Mouse (Mus musculus): ENCODE data around the gene Pdhb.

The Pdhb gene

DNA sequence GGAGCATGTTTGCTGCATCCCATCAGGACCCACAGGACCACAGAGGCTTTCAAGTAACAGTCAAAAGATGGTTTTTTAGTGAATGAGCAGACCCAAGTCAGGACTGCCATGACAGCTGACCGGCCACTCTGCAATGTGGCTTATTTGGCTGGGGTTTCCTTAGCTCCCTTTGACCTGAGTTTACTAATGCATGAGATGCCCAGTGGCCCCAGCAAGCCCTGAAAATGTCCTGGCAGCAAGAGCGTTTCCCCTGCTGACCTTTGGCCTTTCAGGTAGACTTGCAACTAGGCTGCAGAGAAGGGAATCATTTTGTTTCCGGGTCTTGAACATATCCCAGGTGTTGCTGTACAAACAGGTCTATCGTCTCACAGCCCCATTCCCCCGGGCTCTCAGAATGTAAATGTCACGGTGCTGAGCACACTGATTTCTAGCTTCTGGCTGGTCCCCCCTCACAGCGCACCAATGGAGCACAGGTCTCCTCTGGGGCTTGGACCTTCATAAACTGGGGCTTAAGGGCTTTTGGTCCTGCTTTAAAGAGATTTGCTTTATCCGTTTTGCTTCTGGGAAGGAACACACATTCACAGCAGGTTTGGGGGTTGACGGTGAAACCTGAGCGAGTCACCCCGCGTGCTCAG, 18.6 kb upstream of the Pdhb start:
- DNase-seq (ENCODE audit: low spot score in 2 of 2) = no peak

DNA sequence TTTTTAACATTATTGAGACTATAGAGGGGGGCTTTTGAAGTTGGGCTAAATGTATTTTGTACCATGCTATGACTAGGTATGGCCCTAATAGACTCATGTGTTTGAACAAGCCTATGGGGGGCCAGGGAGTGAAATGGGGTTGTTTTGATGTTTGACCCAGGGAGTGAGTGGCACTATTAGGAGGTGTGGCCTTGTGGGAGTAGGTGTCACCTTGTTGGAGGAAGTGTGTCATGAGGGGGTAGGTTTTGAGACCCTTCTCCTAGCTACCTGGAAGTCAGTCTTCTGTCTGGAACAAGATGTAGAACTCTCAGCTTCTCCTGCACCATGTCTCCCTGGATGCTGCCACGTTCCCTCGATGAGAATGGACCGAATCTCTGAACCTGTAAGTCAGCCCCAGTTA, 17.7 kb upstream of the Pdhb start:
- DNase-seq (ENCODE audit: low spot score in 2 of 2) = no peak

DNA sequence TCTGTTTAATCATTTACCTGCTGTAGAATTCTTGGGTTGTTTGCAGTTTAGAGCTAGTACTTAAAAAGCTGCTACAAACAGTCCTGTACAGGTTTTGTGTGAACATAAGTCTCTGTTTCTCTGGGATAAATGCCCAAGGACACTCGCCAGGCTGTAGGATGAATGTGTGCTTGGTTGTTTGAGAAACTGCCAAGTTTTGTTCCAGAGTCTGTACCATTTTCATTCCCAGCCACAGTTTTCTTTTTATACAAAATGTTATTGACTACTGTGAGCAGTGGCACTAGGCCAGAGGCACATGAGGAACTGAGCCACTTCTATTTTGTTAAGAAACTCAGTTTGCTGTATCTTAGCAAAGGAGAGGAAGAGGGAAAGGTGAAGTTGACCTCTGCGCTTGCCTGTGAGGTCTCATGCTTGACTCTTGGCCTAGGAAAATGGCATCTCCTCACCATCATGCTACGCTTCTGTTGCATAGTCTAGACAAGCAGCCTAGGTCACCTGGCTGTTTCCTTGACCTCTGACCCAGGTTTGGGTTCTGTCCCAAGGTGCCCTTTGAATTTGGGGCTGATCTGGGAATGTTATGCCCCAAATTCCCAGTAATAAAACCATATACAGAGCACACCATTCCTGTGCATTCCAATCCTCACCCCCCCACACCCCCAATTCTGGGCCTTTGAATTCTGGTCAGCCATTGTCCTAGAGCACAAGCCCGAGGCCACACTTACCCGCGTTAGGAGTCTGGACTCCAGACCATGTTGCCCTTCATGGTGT, 13.6 kb upstream of the Pdhb start:
- peak; percentile 57 to 88 for DNase-seq (ENCODE audit: low spot score in 2 of 2)

DNA sequence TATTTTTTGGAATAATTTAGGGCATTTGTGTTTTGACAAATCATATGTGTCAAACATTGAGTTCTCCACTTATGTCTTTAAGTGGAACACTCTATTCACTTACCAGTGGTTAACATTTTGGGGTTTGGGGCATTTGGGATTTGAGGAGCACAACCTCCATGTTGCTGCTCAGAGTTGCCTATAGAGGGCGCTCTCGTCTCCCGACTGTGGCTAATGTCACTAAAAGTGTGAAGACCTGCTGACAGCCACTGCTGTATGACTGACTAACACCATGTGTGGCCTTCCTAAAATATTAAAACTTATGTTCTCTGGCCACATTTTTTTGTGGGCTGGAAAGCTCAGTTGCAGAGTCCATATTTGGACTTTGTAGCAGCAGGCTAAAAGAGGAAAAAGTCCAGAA, 10.5 kb upstream of the Pdhb start:
- DNase-seq (ENCODE audit: low spot score in 2 of 2) = no peak

DNA sequence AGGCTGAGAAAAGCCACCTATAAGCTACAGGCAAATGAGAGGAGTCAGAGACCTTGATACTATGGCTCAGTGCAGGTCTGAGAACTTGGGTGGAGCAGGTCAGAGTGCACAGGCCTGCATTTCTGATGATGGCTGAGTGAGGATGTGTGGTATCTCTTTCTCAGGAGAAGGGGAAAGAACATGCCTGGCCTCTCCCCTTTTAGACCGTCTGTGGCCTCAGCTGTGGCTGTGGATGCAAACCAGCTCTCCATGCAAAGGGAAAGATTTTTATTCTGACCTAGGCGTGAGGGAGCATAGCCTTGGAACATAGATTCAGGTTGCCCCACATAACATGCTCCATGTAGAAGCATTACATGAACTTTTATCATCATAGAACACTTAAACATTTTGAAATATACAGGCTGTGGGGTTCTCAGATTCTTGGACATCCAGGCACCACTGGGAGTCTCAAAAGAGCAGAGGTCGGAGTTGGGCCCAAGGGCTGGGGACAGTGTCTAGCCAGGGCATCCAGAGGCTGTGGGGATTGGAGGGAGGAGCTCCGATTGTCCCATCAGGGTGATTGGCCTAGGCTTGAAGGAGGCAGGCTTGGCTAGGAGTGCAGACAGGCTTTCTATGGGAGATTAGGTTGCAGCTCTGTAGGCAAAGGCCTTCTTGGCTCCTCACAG, 7.7 kb upstream of the Pdhb start:
- DNase-seq (ENCODE audit: low spot score in 2 of 2) = no peak

DNA sequence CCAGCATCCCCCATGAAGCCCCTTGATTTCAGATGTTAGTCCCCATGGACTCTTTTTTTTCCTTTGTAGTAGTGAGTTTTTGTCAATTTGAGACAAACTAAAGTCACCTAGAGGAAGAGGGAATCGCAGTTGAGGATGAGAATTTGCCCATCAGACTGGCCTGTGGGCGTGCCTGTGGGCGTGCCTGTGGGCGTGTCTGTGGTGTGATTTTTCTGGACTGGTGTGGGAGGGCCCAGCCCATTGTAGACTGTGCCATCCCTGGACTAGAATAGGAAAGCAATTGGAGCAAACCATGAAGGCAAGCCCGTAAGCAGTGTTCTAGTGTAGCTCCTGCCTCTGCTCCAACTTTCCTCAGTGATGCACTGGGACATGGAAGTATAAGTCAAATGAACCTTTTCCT, 3.4 kb upstream of the Pdhb start:
- no peak for DNase-seq (ENCODE audit: low spot score in 2 of 2)

DNA sequence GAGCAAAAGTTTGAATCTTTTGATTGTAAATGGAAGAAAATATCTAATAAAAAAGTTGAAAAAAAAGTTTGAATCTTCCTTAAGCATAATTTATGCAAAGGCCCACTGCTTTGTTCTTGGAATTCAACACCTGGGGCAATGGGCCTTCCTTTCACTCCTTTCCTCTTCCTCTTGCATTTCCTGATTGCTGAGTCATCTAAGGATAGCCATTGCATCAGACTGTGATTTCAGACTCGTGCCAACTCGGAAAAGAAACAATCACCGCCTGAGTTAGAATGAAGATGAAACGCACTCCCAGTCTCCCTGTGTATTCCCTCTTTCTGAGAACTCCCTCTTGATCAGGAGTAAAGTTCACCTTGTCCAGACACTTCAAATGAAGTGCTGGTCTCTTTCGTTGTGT, 1.8 kb upstream of the Pdhb start:
- DNase-seq (ENCODE audit: low spot score in 2 of 2) = no peak

DNA sequence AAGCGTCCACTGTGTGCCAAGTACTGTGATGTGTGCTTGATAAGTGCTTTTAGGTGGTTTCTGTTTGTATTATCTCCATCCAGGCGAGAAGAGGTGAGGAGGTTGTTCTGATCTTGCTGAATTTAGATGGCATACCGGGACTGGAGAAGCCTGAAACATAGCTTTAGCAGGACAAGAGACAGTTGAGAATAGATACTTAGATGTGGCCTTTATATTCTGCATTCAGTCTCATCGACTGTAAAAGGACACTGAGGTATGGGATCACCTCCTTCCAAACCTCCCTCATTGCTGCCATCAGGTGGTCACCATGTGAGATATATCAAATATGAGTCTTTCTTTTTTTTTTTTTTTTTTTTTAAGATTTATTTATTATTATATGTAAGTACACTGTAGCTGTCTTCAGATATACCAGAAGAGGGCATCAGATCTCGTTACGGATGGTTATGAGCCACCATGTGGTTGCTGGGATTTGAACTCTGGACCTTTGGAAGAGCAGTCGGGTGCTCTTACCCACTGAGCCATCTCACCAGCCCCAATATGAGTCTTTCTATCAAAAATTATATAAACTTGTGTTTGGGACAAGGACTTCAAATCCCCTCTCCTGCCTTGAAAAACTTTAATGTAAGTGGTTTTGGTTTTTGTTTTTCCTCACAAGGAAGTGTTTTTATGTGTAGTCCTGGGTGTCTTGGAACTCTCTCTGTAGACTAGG, 871 bp upstream of the Pdhb start:
- DNase-seq (ENCODE audit: low spot score in 2 of 2) = peak in 1 of 2 experiments; percentile 19

DNA sequence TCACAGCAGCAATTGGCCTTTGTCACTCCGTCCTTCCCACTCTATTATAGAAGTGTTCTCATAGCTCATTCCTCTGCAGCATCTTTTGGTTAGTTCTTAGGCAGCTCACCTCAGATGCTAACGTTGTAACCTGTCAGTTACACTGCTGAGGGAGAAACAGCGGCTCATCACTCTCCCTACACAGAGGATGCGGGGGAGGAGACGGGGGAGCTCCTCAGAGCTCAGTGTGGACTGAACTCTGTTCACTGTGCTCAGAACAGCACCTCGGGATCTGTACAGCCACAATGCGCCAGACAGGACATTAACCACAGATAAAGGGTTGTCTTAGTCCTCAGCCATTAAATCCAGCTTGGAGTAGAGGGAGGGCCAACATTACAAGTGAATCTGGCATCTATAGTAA, 8.4 kb downstream of the Pdhb start:
- no peak for DNase-seq (ENCODE audit: low spot score in 2 of 2)

DNA sequence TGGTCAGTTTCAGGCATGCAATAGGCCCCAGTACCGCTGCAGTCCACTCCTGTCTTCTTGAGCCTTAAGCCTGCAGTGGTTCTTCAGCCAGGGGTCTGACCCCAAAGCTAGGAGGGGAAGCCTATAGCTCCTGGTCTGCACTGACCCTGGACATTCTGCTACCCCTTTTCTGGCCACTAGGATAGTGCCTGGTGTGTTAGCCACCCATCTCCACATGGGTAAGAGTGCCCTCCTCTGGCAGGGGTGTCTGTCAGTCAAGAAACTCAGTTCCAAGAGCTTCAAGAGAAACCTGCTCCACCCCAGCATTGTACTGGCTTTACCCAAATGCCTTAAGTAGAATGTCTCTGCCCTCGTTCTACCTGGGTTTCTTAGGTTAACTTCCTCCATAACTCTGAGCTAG, 11.0 kb downstream of the Pdhb start:
- DNase-seq (ENCODE audit: low spot score in 2 of 2) = no peak

DNA sequence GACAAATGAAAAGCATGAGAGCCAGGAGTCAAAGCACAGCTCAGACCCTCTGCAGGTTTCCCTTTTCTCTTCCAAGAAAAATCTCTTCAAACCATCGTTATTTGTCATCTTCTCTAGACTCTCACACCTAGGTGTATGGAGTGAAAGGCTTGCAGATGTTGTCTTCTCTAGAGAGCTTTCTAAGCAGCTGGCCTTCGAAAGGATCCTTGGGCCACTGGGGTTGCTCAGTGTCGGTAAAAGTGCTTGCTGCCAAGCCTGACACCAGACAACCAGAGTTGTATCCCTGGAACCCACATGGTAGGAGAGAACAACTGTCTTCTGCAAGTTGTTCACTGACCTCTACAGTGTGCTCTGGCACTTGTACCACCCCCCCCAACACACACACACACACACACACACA, 13.7 kb downstream of the Pdhb start:
- DNase-seq (ENCODE audit: low spot score in 2 of 2) = no peak

DNA sequence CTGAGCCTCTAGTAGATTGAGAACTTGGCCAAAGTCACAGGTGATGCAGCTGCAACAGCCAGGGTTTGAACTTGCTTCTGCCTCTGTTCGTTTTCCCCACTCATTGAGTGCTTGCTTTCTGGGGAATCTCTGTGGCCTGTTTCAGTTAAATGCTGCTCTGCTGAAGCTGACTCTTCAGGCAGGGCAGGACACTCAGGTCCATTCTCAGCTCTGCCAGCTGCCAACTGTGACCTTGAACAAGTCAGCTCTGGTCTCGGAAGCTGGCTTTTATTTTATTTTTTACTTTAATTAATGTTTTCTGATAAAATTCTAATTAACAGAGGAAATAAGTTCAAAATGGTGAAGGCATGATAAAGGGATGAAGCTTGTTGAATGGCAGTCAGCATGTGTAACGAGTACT, 14.1 kb downstream of the Pdhb start:
- DNase-seq (ENCODE audit: low spot score in 2 of 2) = no peak

DNA sequence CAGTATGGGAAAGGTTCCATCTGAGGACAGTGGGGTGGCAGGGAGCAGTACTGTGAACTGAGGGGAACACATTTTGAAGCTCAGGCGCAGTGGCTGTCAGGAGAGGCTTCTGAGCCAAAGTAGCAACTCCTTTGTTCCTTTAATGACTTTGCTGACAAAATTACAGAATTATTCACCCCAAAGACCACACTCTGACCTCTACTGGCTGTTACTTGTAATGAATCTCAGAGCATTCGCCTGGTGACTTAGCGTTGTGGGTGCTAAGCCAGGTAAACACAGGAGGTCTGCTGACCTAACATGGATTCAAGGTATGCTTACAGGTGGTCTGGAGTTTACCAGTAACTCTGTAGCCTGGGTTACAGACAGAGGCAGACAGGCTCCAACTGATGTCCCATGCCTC, 15.9 kb downstream of the Pdhb start:
- DNase-seq (ENCODE audit: low spot score in 2 of 2) = no peak

DNA sequence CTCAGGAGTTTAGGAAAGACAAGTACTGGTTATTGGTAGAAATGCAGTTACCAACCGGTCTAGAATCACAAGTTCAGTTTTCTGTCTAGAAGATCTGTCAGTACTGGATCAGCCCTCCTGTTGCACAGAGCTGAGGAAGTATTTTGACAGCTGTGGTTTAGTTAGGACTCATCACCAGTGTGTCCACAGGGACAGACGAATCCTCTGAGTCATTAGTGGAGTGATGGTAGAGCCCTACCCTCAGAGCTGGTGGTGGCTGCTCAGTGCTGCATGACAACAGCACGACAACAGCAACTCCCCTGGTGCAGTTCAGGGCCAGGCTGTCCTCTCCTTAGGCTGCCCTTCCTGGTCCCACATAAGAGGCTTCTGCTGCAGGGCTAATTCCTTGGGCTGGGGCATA, 18.8 kb downstream of the Pdhb start:
- no peak for DNase-seq (ENCODE audit: low spot score in 2 of 2)

DNA sequence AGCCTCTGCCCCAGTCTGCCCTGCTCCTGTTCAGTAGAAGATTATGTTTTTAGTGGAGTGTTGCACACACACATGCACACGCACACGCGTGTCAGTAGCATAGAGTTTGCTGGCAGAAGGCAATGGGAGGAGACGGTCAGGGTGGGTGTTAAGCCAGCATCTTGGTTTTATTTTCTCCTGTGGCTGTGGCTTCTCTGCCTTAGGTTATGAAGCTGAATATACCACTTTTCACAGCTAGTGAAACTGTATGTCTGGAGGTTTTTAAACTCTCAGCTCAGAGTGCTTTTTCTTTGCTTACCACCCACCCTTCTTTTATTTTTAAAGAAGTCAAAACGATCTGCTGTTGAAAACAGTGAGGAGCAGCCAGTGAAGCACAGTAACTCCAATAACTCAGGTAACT, 21.1 kb downstream of the Pdhb start:
- DNase-seq (ENCODE audit: low spot score in 2 of 2) = no peak

DNA sequence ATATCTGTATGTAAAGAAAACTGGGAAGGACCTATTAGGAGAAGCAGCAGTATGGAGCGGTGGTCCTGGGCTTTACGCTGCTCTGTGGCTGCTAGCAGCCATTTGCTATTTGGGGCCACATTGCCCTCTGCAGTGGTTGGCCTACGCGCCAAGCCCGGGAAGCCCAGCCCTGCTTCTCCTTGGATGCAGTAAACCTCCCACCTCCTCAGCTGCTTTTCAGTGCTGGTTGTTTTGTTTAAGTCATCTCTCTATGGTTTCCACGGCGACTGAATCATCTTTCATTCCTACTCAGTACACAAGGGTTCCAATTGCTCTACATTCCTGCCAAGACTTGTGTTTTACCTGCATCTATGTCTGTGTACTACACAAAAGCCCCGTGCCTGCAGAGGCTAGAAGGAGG, 24.0 kb downstream of the Pdhb start:
- peak in 1 of 2 experiments; percentile 50 for DNase-seq (ENCODE audit: low spot score in 2 of 2)

DNA sequence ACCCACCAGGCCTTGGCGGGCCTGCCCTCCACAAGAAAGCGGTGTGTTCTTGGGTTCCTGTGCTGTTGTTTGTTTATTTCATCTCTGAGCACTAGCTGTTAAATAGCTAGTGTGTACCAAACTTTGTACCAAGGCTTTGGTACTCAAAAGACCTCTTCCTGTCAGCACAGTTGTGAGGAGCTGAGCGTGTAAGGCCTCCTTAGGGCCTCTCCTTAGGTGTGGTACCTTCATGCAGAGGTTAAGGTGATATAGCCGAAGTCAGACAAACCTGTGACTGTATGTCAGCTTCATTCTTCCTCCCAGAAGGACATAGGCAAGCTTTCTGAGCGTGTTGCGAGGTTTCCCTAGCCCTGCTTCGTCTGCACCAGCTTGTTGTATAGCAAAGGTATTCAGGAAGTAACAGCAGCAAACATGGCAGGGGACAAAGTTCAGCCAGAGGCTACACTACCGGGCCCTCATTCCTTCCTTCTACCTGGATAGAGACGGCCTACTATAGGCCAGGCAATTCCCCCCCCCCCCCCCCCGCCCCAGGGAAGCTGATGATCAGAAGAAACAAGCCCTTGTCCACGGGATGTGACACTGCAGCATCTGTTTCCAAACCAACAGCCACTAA, 26.1 kb downstream of the Pdhb start:
- no peak for DNase-seq (ENCODE audit: low spot score in 2 of 2)

DNA sequence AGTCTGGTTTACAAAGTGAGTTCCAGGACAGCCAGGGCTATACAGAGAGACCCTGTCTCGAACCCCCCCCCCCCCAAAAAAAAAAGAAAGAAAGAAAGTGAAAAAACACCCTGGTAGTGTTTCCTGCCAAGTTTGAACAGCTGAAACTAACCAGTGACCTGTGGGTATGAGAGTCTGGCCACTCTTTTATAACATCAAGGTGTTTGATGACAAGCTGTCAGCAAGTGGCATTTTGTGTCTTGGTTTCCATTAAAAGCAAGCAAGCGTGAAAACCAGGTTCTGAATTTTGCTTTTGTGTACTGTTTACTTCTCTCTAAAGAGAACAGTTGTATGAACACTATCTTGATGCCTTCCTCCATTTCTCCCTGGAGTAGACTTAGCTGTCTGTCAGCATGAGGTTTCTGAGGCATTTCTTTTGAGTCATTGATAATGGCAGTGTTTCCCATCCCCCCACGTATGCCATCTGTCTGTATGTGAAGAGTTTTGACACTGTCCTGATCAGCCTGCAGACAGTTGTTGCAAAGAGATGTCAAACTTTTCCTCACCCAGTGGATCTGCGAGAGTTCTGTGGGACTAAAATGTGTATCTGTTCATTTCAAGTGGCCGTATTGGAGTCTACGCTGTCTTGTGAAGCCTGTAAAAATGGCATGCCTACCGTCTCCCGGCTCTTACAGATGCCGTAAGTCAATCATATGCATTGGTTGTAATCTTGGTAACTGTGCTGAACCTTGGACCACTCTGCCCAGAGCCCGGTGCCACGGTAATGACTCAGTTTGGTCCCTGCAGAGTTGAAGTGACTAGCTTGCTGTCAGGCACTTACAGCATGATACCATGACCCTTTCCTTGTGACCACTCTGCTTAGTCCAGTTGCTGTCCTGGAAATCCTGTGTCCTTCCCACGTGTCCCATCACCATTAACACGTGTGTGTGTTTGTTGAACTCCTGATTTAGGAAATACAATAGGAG, 26.9 kb downstream of the Pdhb start:
- DNase-seq (ENCODE audit: low spot score in 2 of 2) = no peak

DNA sequence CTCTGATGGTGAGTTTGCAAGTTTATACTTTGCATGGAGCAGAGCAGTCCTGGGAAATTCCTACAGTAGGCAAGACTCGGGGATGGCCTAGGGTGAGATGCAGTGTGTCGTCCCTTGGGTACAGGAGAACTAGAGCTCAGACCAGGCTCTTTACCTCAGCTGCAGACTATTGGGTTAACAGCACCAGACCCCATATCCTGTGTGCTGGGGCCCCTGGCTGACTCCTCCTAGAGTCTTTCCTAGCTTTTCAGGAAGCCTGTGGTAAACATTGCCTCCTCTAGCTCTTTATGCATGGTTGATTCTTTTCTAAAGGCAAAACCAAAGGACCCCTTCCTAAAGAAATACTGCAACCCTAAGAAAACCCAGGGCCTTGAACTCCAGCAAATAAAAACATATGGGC, 31.7 kb downstream of the Pdhb start:
- no peak for DNase-seq (ENCODE audit: low spot score in 2 of 2)

DNA sequence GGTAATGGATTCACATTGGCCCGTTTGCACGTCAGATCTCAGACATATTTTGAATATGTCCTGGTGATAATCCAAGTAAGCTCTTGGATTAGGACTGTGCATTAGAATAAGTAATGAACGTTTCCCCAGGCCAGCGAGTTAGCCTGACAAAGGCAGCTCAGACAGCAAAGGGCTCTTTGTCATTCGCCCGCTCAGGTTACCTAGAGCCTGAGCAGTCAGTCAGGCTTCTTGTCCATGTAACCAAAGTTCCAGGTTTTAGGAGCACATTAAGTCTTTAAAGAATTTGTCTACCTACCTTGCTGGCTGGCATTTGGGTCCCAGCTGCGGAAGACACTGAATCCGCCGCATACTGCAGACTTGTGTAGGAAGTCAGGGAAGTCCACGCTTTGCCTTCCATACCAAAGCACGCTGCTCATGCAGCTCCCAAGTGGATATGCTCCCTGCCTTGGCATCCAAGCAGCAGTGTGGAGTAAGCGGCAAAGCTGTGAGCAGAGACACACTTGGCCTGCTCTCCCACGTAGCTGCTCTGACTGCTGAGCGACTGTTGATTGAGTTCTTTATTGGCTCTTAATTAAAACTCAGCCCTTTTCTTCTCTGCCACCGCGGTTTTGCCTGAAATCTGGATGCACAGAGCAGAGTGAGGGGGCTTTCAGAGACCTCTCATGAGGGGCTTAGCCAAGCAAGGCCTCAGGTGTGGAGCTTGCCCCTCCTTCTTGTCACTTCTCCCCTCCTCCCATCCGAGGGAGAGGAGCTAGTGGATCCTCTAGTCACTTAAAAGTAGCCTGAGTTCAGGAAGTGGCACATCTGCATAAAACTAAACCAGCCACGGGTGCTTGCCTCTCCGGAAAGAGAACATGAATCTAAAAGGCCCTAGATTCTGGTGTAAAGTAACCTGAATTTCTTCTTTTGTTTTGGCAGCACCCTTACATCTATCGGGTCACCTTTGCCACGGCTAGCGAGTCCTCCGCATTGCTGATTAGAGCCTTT, 32.8 kb downstream of the Pdhb start:
- DNase-seq (ENCODE audit: low spot score in 2 of 2) = peak in 1 of 2 experiments; percentile 31

Data from left cerebral cortex, adult 9 months (tissue).